Mouse (Mus musculus) spleen, embryonic (tissue): Measurements from ENCODE around the gene Wipf2.

Source experiments
- CTCF ChIA-PET: fragments of 350-600 bp; sonication (Branson Sonifier 250); formaldehyde crosslinking; loops from one replicate; lab custom pipeline; 2022; lab: Charles Lee

The Wipf2 gene

DNA sequence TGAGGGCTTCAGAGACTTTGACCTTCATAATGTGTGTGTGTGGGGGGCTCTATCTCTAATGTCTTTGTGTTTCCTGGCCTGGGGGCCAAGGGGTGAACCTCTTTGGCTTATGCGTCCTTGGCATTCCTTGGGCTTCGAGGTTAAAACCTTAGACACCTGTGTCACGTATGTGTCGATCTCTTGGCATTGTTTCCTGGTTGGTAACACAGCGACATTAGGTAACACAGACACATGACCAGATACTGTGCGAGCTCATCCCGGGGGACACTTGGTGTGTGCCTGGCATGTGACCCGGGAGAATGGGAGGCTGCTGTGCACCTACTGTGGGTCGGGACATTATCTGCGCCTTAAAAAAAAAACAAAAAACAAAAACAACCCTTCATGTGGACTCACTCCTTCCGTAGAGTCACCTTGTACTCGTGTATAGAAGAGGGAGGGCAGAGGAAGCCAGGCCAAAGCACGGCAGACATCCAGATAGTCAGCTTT, 90.4 kb downstream of the Wipf2 start:
- CTCF ChIA-PET: interaction anchor here (0.6 to 2.4 kb wide), 7 partner anchors 8 to 1920 kb away, joined by 3 to 12 read pairs (median 4); no protein-coding TSS in a partner anchor

DNA sequence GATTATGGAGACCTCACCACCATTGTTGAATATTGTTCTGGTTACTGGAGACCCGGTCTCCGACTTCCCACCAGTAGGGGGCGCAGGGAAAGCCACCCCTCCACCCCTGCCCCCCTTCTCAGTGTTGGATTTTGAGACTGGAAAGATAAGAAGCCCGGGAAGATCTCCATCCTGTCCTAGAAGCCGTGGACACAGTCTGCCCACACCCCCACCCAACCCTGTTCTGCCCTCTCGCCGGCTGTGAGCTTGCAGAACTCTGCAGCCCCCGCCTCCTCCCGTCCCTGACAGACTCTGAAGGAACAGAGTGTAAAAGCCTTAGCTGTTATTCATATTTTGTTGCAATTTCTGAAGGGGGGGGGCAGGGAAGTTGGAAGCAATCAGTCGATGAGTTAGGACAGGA, 90.9 kb downstream of the Wipf2 start:
- CTCF ChIA-PET: interaction anchor here (0.6 to 2.4 kb wide), 7 partner anchors 9 to 1921 kb away, joined by 3 to 12 read pairs (median 4); no protein-coding TSS in a partner anchor
